Mouse (Mus musculus) CD4-positive, CD25-positive, alpha-beta regulatory T cell (primary cell): ENCODE results near the gene Gdf2. TPM values are rescaled to one million over a fixed set of nuclear protein-coding genes. Genes with fewer than 3 reads are reported as not detected.

Source experiments
- polyA plus RNA-seq: library from polyadenylated mRNA; unstranded; fragments of 100-300 nt; shearing (Covaris generic); gene quantifications from one replicate; pipeline ENCODE4 v1.2.1, GENCODE M21; 2017

Gene Gdf2
- polyA plus RNA-seq, result not detected

DNA sequence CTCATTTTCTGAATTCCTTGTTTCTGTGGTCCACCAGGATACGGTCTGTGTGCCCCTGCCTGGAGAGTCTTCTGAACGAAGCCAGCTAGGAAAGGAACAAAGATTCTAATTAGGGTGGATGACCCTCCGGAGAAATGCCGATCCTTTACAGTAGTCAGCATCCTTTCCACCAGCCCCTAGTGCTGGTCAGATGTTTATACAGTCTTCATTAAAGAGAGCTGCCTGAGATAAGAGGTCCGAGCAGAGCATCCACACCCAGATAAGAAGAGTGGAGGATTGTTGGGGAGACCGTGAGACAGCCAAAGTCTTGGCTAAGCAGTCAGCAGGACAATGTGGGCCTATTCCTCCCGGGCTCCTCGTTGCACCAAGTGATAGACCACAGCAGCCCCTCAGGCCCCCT is at the start of gene Gdf2:
Gdf2 (plus strand) TSS at position 301 of the 400 bp plus-strand sequence.

DNA sequence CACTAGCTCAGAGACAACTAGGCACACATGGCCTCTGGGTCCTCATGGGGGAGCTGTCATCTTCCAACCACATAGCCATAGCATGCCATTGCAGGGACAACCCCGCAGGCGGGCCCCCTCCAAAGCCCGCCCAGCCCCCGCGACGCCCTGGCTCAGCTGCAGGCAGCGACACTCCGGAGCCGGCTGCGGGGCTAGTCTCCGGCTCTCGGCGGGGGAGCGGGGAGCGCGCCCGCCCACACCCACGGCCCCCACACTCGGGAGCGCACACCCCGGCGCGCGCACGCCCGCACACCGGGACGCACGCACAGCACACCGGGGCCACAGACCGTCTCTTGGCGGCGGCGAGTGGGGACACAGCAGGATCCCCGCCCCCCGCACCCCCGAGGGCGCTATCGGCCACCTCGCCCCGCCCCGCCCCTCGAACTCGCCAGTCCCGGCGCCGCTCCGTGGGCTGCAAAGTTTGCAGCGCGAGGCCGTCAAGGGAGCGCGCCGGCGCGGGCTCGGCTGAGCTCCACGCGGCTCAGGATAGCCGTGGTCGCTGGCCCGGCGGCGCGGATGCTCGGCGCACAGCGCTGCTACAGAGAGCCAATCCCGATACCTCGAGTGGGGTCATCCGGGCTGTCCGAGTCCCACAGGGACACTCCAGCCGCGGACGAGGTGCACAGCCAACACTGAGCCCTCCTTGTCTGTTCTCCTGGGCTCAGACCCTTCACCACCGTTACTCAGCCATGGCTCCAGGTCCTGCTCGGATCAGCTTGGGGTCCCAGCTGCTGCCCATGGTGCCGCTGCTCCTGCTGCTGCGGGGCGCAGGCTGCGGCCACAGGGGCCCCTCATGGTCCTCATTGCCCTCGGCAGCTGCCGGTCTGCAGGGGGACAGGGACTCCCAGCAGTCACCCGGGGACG is 17.4 kb upstream of the Gdf2 start, which contains the start of gene Gdf10:
Gdf10 (plus strand) TSS at position 420 of the 903 bp plus-strand sequence.

DNA sequence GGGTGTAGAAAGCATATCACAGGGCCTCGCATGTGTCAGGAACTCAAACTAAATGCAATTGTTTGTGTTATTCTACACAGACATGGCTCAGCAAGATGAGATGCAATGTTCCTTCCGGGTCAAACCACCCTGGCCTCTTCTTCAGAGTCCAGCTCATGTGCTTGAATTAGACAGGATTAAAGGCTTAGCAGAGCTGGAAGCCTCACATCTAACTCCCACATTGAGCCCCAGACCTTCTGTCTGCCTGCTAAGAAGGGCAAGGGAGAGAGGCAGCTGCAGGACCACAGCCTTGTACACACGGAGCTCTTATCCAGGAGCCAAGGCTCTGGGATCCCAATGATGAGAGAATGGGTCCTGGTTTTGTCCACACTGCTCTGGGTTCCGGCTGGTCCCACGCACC is 12.9 kb downstream of the Gdf2 start, which contains the start of gene Rbp3:
Rbp3 (plus strand) TSS at position 243 of the 400 bp plus-strand sequence.

GRCm38 (mm10) chr14:33978604-33979059 is 37.8 kb downstream of the Gdf2 start, which contains the start of gene Zfp488:
Zfp488 (minus strand) TSS chr14:33978764.

Other genes starting within 250 kb of the Gdf2 start
- not detected for gene Gdf10, start 17.5 kb upstream of the Gdf2 start, polyA plus RNA-seq
- gene Rbp3, start 13.0 kb downstream of the Gdf2 start, polyA plus RNA-seq, result not detected
- gene Zfp488, start 37.7 kb downstream of the Gdf2 start, polyA plus RNA-seq, result not detected
- gene Gm30083, start 74.1 kb downstream of the Gdf2 start, polyA plus RNA-seq, result not detected
- gene Gm5460, start 75.7 kb downstream of the Gdf2 start, polyA plus RNA-seq, result not detected
- not detected for gene Antxrl, start 111.7 kb downstream of the Gdf2 start, polyA plus RNA-seq
- gene Anxa8, start 144.9 kb downstream of the Gdf2 start, polyA plus RNA-seq, result not detected
- gene A630023A22Rik, start 161.7 kb downstream of the Gdf2 start, polyA plus RNA-seq, result not detected
- not detected for gene Npy4r, start 211.4 kb downstream of the Gdf2 start, polyA plus RNA-seq